Mouse (Mus musculus) liver, adult 2 months (tissue): Measurements from ENCODE around the gene Kirrel3. TPM values are rescaled to one million over a fixed set of nuclear protein-coding genes. Genes with fewer than 3 reads are reported as not detected.

Experiments used
- DNase-seq: peaks from one replicate; pipeline ENCODE4 v3.0.0-alpha.2; 2011; ENCODE audit warnings: low read depth, low spot score; ENCODE audit errors: extremely low read depth
- H3K27ac ChIP-seq: fragments of 200-500 bp; replicated peaks from 2 replicates; pipeline ENCODE4 v1.5.1; 2012; ENCODE audit warnings: low read depth, mild to moderate bottlenecking, control low read depth, inconsistent platforms, low read length; ENCODE audit not compliant: insufficient read depth
- H3K27me3 ChIP-seq: fragments of 200-500 bp; 2 replicates; pipeline ENCODE4 v1.6.1; 2012; ENCODE audit warnings: mild to moderate bottlenecking, moderate library complexity, low read length, inconsistent platforms; ENCODE audit not compliant: control insufficient read depth, insufficient read depth
- H3K36me3 ChIP-seq: fragments of 200-500 bp; 2 replicates; pipeline ENCODE4 v1.6.1; 2012; ENCODE audit warnings: low read length, inconsistent platforms; ENCODE audit not compliant: control insufficient read depth, insufficient read depth
- H3K4me1 ChIP-seq: fragments of 200-500 bp; 2 replicates; pipeline ENCODE4 v1.6.1; 2011; ENCODE audit warnings: low read length; ENCODE audit not compliant: control insufficient read depth, insufficient read depth
- H3K4me3 ChIP-seq: fragments of 200-500 bp; 2 replicates; pipeline ENCODE4 v1.5.1; 2011; ENCODE audit warnings: low read depth, mild to moderate bottlenecking, control low read depth, low read length, moderate library complexity; ENCODE audit not compliant: insufficient read depth
- H3K79me2 ChIP-seq: fragments of 200-500 bp; 2 replicates; pipeline ENCODE4 v1.6.1; 2012; ENCODE audit warnings: inconsistent platforms, mild to moderate bottlenecking, low read length, moderate library complexity; ENCODE audit not compliant: control insufficient read depth, insufficient read depth
- H3K9ac ChIP-seq: fragments of 200-500 bp; 2 replicates; pipeline ENCODE4 v1.6.1; 2012; ENCODE audit warnings: low read depth, mild to moderate bottlenecking, control low read depth, inconsistent platforms, low read length
- CTCF ChIP-seq: fragments of 200-500 bp; IDR thresholded peaks from 2 replicates; pipeline ENCODE4 v1.5.1; 2011; ENCODE audit warnings: low read depth, low read length, control low read depth
- POLR2A ChIP-seq: fragments of 200-500 bp; IDR thresholded peaks from 2 replicates; pipeline ENCODE4 v1.6.1; 2011; ENCODE audit warnings: low read length, control low read depth; ENCODE audit not compliant: insufficient read depth; ENCODE audit errors: extremely low read depth
- WGBS: fragments of 180-500 bp; shearing (Covaris S2); methylation state at CpG from one replicate; pipeline ENCODE4 v1.1.7; 2018; 5-methylcytosine and 5-hydroxymethylcytosine counted together
- polyA plus RNA-seq: library from polyadenylated mRNA; depleted of rRNA; stranded (reverse); fragments of >200 nt; gene quantifications from 2 replicates; pipeline ENCODE4 v1.2.3, GENCODE M21; 2012
- total RNA-seq: library from RNA; depleted of rRNA; stranded (reverse); fragments of >200 nt; gene quantifications from 2 replicates; pipeline ENCODE4 v1.2.3, GENCODE M21; 2014

The Kirrel3 gene
- total and polyA plus RNA-seq, 2 experiments: 0.09 TPM; not detected in 1

DNA sequence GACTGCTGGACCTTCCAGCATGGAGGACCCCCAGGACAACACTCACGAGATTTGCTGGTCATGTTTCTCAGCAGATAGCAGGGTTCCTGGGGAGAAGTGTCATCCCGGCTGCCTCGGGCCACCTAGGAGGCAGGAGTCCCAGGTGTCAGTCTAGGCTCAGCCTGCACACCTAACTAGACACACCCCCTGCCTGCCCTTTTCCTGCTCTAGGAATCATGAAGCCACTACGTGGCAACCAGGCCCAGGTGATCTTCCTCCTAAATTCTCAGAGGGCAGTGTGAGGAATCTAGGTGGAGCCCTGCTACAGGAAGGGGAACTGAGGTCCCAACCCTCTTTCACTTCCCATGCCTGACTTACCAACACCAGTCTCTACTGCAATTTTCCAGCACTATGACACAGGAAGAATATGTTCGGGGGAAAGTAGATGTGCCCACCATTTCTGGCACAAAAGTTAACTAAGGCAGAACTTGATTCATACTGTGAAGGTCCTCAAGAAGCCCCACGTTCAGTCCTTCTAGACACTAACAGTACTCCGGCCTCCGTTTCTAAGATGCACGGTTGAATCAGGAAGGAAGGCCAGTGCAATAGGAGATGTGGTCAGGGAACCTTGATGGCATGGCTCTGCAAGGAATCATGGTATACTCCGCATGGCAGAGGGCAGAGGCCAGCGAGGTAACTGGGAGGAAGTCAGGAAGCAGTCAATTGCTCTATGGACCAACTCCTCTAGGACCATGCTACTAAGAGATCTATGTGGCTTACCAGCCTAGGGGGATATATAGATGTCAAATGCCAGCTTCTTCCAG, 570.0 kb downstream of the Kirrel3 start:
- DNase-seq: no peak
- no peaks in the 10 kb centered on the region for H3K27me3 ChIP-seq
- no peak overlapping the region for H3K4me3 ChIP-seq
- H3K79me2 ChIP-seq: peaks cover 17% of the 10 kb centered on the region; the same call in 1 of the 2 replicates
- TF ChIP-seq CTCF (no peak), POLR2A (no peak)
- peaks cover 27% of the 10 kb centered on the region for H3K4me1 ChIP-seq
- WGBS: 75% methylated on average over 11 of the region's 11 CpGs
- peak overlapping the region; percentile 45; the same call in 1 of the 2 replicates for H3K27ac ChIP-seq
- peaks cover 40% of the 10 kb centered on the region for H3K36me3 ChIP-seq
- no peak overlapping the region for H3K9ac ChIP-seq

DNA sequence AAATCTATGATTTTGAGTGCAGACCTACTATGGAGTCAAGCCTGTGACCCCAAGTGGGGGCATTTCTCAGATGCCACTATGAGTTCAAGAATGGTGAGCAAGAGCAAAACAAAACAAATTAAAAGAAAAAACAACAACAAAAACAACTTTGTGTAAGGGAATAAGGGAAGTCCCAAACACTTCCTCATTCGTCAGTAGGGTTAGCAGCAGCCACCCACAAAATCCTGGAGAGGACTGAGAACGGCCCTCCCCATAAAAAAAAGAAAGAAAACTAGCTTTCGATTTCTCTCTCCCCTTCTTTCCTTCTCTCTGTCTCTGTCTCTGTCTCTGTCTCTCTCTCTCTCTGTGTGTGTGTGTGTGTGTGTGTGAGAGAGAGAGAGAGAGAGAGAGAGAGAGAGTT, 570.9 kb downstream of the Kirrel3 start:
- no peak for DNase-seq
- Histone ChIP-seq H3K4me1 (peaks cover 30% of the 10 kb centered on the region), H3K27me3 (no peaks in the 10 kb centered on the region), H3K4me3 (no peak overlapping the region), H3K36me3 (peaks cover 32% of the 10 kb centered on the region), H3K27ac (no peak overlapping the region), H3K9ac (no peak overlapping the region), H3K79me2 (peaks cover 22% of the 10 kb centered on the region)
- TF ChIP-seq POLR2A: no peak
- TF ChIP-seq CTCF: no peak
- 70% methylated on average over 3 of the region's 3 CpGs for WGBS

GRCm38 (mm10) chr9:35057631-35058030, 571.9 kb downstream of the Kirrel3 start:
- Histone ChIP-seq H3K9ac (peak overlapping the region; percentile 1; the same call in 1 of the 2 replicates), H3K4me3 (no peak overlapping the region), H3K4me1 (peaks cover 35% of the 10 kb centered on the region), H3K79me2 (peaks cover 22% of the 10 kb centered on the region), H3K27me3 (no peaks in the 10 kb centered on the region), H3K36me3 (peaks cover 22% of the 10 kb centered on the region), H3K27ac (peak overlapping the region; percentile 43)
- TF ChIP-seq CTCF (no peak), POLR2A (no peak)
- WGBS: 30% methylated on average over 6 of the region's 6 CpGs
- DNase-seq: peak; percentile 54

DNA sequence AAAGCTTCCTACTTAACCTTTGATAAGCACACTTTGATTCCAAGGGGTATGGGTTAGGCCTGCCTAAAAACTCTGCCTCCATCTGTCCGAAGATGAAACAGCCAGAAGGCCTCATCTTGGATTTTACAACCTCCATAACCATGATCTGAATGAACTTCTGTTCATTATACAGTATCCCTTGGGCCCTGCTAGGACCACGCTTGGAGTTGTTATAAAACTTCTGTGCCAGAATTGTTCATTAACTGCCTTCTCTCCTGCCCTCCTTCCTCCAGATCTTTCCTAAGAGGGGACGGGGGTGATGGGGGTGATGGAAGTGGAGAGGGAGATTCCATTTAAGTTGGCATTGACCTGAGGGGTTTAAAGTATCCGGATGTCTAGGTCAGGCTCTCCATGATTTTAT, 572.5 kb downstream of the Kirrel3 start:
- peaks cover 22% of the 10 kb centered on the region for H3K79me2 ChIP-seq
- H3K9ac ChIP-seq: no peak overlapping the region; the same call in 1 of the 2 replicates
- DNase-seq: peak; percentile 63
- 24% methylated on average over 4 of the region's 4 CpGs for WGBS
- no peak overlapping the region for H3K4me3 ChIP-seq
- H3K27me3 ChIP-seq: no peaks in the 10 kb centered on the region
- peaks cover 40% of the 10 kb centered on the region for H3K4me1 ChIP-seq
- peaks cover 18% of the 10 kb centered on the region for H3K36me3 ChIP-seq
- no peak for TF ChIP-seq CTCF
- no peak for TF ChIP-seq POLR2A
- H3K27ac ChIP-seq: peak overlapping the region; percentile 96

DNA sequence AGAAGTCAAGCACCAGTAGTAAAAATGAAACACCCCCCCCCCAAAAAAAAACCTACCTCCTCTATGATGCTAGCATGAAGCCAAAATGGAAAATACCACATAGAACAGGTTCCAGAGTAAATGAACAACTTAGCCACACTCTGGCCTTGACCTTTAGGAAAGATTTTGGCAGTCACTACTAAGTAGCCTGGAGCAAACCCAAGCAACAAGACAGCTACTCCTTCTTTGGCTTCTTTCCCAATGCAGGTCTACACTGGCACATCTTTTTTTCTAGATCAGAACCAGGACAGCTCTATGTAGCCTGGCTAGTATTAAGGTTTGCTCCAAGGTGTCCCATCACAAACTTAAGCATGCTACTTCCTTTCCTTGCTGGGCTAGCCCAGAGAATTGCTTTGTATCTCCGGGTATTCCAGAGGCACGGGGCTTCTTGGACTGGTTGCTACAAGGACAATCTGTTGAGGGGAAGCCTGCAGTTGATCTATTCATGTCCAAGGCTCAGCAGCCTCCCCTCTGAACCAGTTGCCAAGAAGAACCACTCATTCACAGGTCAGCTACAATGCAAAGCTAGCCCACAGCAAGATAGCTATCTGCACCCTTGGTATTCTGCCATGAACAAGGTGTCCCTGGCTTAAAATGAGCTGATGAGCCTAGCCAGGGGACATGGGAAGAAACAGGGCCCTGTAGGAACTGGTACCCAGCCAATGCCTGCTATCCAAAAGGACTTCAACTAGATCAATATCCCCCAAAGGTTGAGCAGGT, 573.1 kb downstream of the Kirrel3 start:
- Histone ChIP-seq H3K27ac (peak overlapping the region; percentile 99), H3K4me3 (no peak overlapping the region), H3K27me3 (no peaks in the 10 kb centered on the region), H3K36me3 (peaks cover 14% of the 10 kb centered on the region), H3K9ac (peak overlapping the region; percentile 55), H3K4me1 (peaks cover 41% of the 10 kb centered on the region), H3K79me2 (peaks cover 22% of the 10 kb centered on the region)
- WGBS: 4% methylated on average over 2 of the region's 2 CpGs
- no peak for TF ChIP-seq CTCF
- TF ChIP-seq POLR2A: no peak
- peak; percentile 100 for DNase-seq
